Mouse (Mus musculus) cerebellum, adult (tissue): ENCODE results near the gene Sema6b.
"Not testable (repeated sequence)": the region's sequence is repeated elsewhere in the genome, so short reads cannot be mapped to it uniquely, and the experiment has no call there.

ENCODE experiments used
- ATAC-seq: cut with Nextera tagmentation; 2 replicates; pipeline ENCODE4 v1.9.2; 2017; ENCODE audit warnings: mild to moderate bottlenecking, moderate library complexity, mixed read lengths; ENCODE audit not compliant: insufficient number of reproducible peaks, low FRiP score, low TSS enrichment

Sema6b gene

GRCm38 (mm10) chr17:56098711-56099572, 41.2 kb downstream of the Sema6b start:
- ATAC-seq = no peak

GRCm38 (mm10) chr17:56098180-56098579, 42.0 kb downstream of the Sema6b start:
- no peak for ATAC-seq

- no peak for ATAC-seq
Observed at GRCm38 (mm10) chr17:56096883-56097282, 43.3 kb downstream of the Sema6b start.

- ATAC-seq = no peak
Observed at GRCm38 (mm10) chr17:56092794-56093193, 47.3 kb downstream of the Sema6b start.

- ATAC-seq = no peak
Observed at GRCm38 (mm10) chr17:56092312-56092711, 47.8 kb downstream of the Sema6b start.

- ATAC-seq = no peak
Observed at GRCm38 (mm10) chr17:56080781-56081585, 59.2 kb downstream of the Sema6b start.

GRCm38 (mm10) chr17:56079921-56080320, 60.2 kb downstream of the Sema6b start:
- no peak for ATAC-seq

- peak; percentile 82 for ATAC-seq
Observed at GRCm38 (mm10) chr17:56078880-56079795, 61.0 kb downstream of the Sema6b start, which contains the start of gene Hdgfl2. Gene Hdgfl2, plus strand, starts transcription at chr17:56079634.

GRCm38 (mm10) chr17:56078361-56078760, 61.8 kb downstream of the Sema6b start:
- ATAC-seq = not testable (repeated sequence)

GRCm38 (mm10) chr17:56077523-56077922, 62.6 kb downstream of the Sema6b start:
- ATAC-seq = no peak

- ATAC-seq = peak; percentile 34
Observed at GRCm38 (mm10) chr17:56074827-56075208, 65.3 kb downstream of the Sema6b start, which contains the start of gene Ubxn6. Gene Ubxn6, minus strand, starts transcription at chr17:56075028.

- ATAC-seq = no peak; the same call in 1 of the 2 replicates
Observed at GRCm38 (mm10) chr17:56074097-56074826, 65.9 kb downstream of the Sema6b start.
